Mouse (Mus musculus) liver, embryonic 14 days (tissue): ENCODE results near the gene Anxa1. TPM values are rescaled to one million over a fixed set of nuclear protein-coding genes. Genes with fewer than 3 reads are reported as not detected.

Source experiments
- polyA plus RNA-seq: library from polyadenylated mRNA; depleted of rRNA; stranded (reverse); fragments of >200 nt; gene quantifications from 2 replicates; pipeline ENCODE4 v1.2.3, GENCODE M21; 2012; rRNA removed

The Anxa1 gene
- polyA plus RNA-seq, result 9.6 and 13.5 TPM in 2 replicates

DNA sequence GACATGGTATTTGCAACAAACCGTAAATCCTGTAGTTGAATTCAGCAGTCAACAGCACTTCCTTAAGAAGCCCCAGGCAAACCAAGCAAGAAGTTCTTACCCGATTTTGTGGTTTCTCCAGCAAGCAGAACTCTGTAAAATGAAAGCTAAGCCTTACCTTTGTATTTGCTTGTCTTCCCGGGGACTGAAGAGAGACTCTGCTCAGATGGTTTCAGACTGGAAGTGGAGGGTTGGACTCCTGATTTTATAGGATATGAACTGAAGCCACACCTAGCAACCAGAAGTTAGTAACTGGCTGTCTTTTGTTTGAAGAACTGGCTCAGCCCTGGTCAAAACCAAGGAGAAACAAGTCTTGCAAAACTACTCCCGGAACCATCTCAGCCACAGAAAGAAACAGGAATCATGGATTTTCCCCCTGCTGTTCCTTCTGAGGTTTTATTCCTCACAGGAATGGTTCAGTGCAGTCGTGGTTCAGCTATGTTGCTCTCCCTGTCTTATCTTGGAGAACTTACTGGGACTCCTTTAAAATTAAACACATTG lies at the start of gene Anxa1:
Gene Anxa1, minus strand, starts transcription at position 490 of the 540 bp plus-strand sequence.

Other genes starting within 250 kb of the Anxa1 start
- gene Aldh1a1, start 101.8 kb upstream of the Anxa1 start, polyA plus RNA-seq, result 0.53 and 0.58 TPM in 2 replicates